Mouse (Mus musculus): Measurements from ENCODE around the gene Baiap2l2. TPM values are rescaled to one million over a fixed set of nuclear protein-coding genes. Genes with fewer than 3 reads are reported as not detected.

The Baiap2l2 gene
- polyA plus RNA-seq, 1 experiment, result 0.14 TPM

GRCm38 (mm10) chr15:79265384-79265783, 20.0 kb downstream of the Baiap2l2 start:
- Histone ChIP-seq H3K4me1 (ENCODE audit: control insufficient read depth, insufficient read depth, insufficient read length) (peaks cover 13% of the 10 kb centered on the region), H3K36me3 (ENCODE audit: control insufficient read depth, insufficient read depth, low read length) (no peaks in the 10 kb centered on the region), H3K4me3 (ENCODE audit: extremely low read depth, insufficient read depth, insufficient read length) (no peak overlapping the region), H3K27ac (ENCODE audit: insufficient read depth, low read length) (no peak overlapping the region), H3K27me3 (ENCODE audit: control insufficient read depth, insufficient read depth, low read length) (peaks cover 15% of the 10 kb centered on the region)
- TF ChIP-seq POLR2A (IDR thresholded peaks at IDR 0.05; ENCODE audit: low read depth, low read length) (no peak), CTCF (IDR thresholded peaks at IDR 0.05; ENCODE audit: extremely low read depth, insufficient read depth, insufficient read length, insufficient replicate concordance) (no peak)
- DNase-seq (ENCODE audit: low read depth in 1 of 2, low spot score in 2 of 2), result no peak
- WGBS, result 22% methylated on average over 4 of the region's 4 CpGs

- TF ChIP-seq POLR2A (IDR thresholded peaks at IDR 0.05; ENCODE audit: low read depth, low read length), result no peak
- no peak for TF ChIP-seq CTCF (IDR thresholded peaks at IDR 0.05; ENCODE audit: extremely low read depth, insufficient read depth, insufficient read length, insufficient replicate concordance)
- 89% methylated on average over 6 of the region's 6 CpGs for WGBS
- peaks cover 15% of the 10 kb centered on the region for H3K27me3 ChIP-seq (ENCODE audit: control insufficient read depth, insufficient read depth, low read length)
- peaks cover 13% of the 10 kb centered on the region for H3K4me1 ChIP-seq (ENCODE audit: control insufficient read depth, insufficient read depth, insufficient read length)
- no peaks in the 10 kb centered on the region for H3K36me3 ChIP-seq (ENCODE audit: control insufficient read depth, insufficient read depth, low read length)
- no peak overlapping the region for H3K27ac ChIP-seq (ENCODE audit: insufficient read depth, low read length)
- H3K4me3 ChIP-seq (ENCODE audit: extremely low read depth, insufficient read depth, insufficient read length), result no peak overlapping the region
- DNase-seq (ENCODE audit: low read depth in 1 of 2, low spot score in 2 of 2), result no peak
Observed at GRCm38 (mm10) chr15:79263726-79264125, 21.6 kb downstream of the Baiap2l2 start.

GRCm38 (mm10) chr15:79262786-79263309, 22.5 kb downstream of the Baiap2l2 start:
- H3K36me3 ChIP-seq (ENCODE audit: control insufficient read depth, insufficient read depth, low read length), result no peaks in the 10 kb centered on the region
- H3K27me3 ChIP-seq (ENCODE audit: control insufficient read depth, insufficient read depth, low read length), result peaks cover 15% of the 10 kb centered on the region
- H3K4me1 ChIP-seq (ENCODE audit: control insufficient read depth, insufficient read depth, insufficient read length), result peaks cover 13% of the 10 kb centered on the region
- no peak overlapping the region for H3K4me3 ChIP-seq (ENCODE audit: extremely low read depth, insufficient read depth, insufficient read length)
- no peak overlapping the region for H3K27ac ChIP-seq (ENCODE audit: insufficient read depth, low read length)
- WGBS, result 86% methylated on average over 3 of the region's 3 CpGs
- DNase-seq (ENCODE audit: low read depth in 1 of 2, low spot score in 2 of 2), result no peak
- TF ChIP-seq POLR2A (IDR thresholded peaks at IDR 0.05; ENCODE audit: low read depth, low read length) (no peak), CTCF (IDR thresholded peaks at IDR 0.05; ENCODE audit: extremely low read depth, insufficient read depth, insufficient read length, insufficient replicate concordance) (no peak)

GRCm38 (mm10) chr15:79262375-79262774, 23.0 kb downstream of the Baiap2l2 start:
- H3K27ac ChIP-seq (ENCODE audit: insufficient read depth, low read length), result no peak overlapping the region
- peaks cover 15% of the 10 kb centered on the region for H3K27me3 ChIP-seq (ENCODE audit: control insufficient read depth, insufficient read depth, low read length)
- TF ChIP-seq CTCF (IDR thresholded peaks at IDR 0.05; ENCODE audit: extremely low read depth, insufficient read depth, insufficient read length, insufficient replicate concordance) (no peak), POLR2A (IDR thresholded peaks at IDR 0.05; ENCODE audit: low read depth, low read length) (no peak)
- H3K4me3 ChIP-seq (ENCODE audit: extremely low read depth, insufficient read depth, insufficient read length), result no peak overlapping the region
- 30% methylated on average over 13 of the region's 13 CpGs for WGBS
- peaks cover 13% of the 10 kb centered on the region for H3K4me1 ChIP-seq (ENCODE audit: control insufficient read depth, insufficient read depth, insufficient read length)
- no peaks in the 10 kb centered on the region for H3K36me3 ChIP-seq (ENCODE audit: control insufficient read depth, insufficient read depth, low read length)
- no peak for DNase-seq (ENCODE audit: low read depth in 1 of 2, low spot score in 2 of 2)

GRCm38 (mm10) chr15:79261757-79262156, 23.6 kb downstream of the Baiap2l2 start:
- Histone ChIP-seq H3K4me3 (ENCODE audit: extremely low read depth, insufficient read depth, insufficient read length) (no peak overlapping the region), H3K27ac (ENCODE audit: insufficient read depth, low read length) (no peak overlapping the region), H3K36me3 (ENCODE audit: control insufficient read depth, insufficient read depth, low read length) (no peaks in the 10 kb centered on the region), H3K4me1 (ENCODE audit: control insufficient read depth, insufficient read depth, insufficient read length) (peaks cover 13% of the 10 kb centered on the region), H3K27me3 (ENCODE audit: control insufficient read depth, insufficient read depth, low read length) (peaks cover 15% of the 10 kb centered on the region)
- WGBS, result 3% methylated on average over 27 of the region's 28 CpGs
- no peak for DNase-seq (ENCODE audit: low read depth in 1 of 2, low spot score in 2 of 2)
- TF ChIP-seq POLR2A (IDR thresholded peaks at IDR 0.05; ENCODE audit: low read depth, low read length), result no peak
- no peak for TF ChIP-seq CTCF (IDR thresholded peaks at IDR 0.05; ENCODE audit: extremely low read depth, insufficient read depth, insufficient read length, insufficient replicate concordance)

GRCm38 (mm10) chr15:79261095-79261725, 24.1 kb downstream of the Baiap2l2 start:
- H3K36me3 ChIP-seq (ENCODE audit: control insufficient read depth, insufficient read depth, low read length), result no peaks in the 10 kb centered on the region
- DNase-seq (ENCODE audit: low read depth in 1 of 2, low spot score in 2 of 2), result no peak
- H3K4me3 ChIP-seq (ENCODE audit: extremely low read depth, insufficient read depth, insufficient read length), result peak overlapping the region; percentile 36; the same call in 1 of the 2 replicates
- H3K27ac ChIP-seq (ENCODE audit: insufficient read depth, low read length), result no peak overlapping the region
- TF ChIP-seq POLR2A (IDR thresholded peaks at IDR 0.05; ENCODE audit: low read depth, low read length), result no peak
- TF ChIP-seq CTCF (IDR thresholded peaks at IDR 0.05; ENCODE audit: extremely low read depth, insufficient read depth, insufficient read length, insufficient replicate concordance), result no peak
- peaks cover 13% of the 10 kb centered on the region for H3K4me1 ChIP-seq (ENCODE audit: control insufficient read depth, insufficient read depth, insufficient read length)
- WGBS, result 2% methylated on average over 56 of the region's 62 CpGs
- H3K27me3 ChIP-seq (ENCODE audit: control insufficient read depth, insufficient read depth, low read length), result peaks cover 15% of the 10 kb centered on the region

DNA sequence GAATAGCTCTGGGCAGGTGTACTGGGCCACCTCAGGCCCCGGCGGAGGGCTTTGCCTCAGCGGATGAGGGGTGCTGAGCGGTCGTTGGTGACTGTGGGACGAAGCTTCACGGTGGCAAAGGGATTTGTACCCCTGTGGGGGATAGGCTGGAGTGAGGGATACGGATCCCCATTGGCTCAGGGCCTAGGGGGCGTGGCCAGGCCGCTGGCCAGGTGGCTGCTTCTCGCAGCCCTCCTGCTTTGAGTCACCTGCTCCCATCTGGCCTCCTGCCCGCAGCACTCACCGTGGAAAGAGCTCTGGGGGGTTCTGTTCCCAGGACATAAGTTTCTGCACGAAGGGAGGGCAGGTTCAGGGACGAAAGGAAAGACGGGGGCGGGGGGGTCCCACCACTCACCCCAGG, 26.8 kb downstream of the Baiap2l2 start:
- H3K27me3 ChIP-seq (ENCODE audit: control insufficient read depth, insufficient read depth, low read length), result peaks cover 17% of the 10 kb centered on the region
- no peak for TF ChIP-seq POLR2A (IDR thresholded peaks at IDR 0.05; ENCODE audit: low read depth, low read length)
- no peak for TF ChIP-seq CTCF (IDR thresholded peaks at IDR 0.05; ENCODE audit: extremely low read depth, insufficient read depth, insufficient read length, insufficient replicate concordance)
- WGBS, result 55% methylated on average over 17 of the region's 17 CpGs

More for the DNA sequence above, 26.8 kb downstream of the Baiap2l2 start:
- Histone ChIP-seq H3K4me1 (ENCODE audit: control insufficient read depth, insufficient read depth, insufficient read length) (peaks cover 11% of the 10 kb centered on the region), H3K4me3 (ENCODE audit: extremely low read depth, insufficient read depth, insufficient read length) (no peak overlapping the region), H3K27ac (ENCODE audit: insufficient read depth, low read length) (no peak overlapping the region), H3K36me3 (ENCODE audit: control insufficient read depth, insufficient read depth, low read length) (no peaks in the 10 kb centered on the region)
- no peak for DNase-seq (ENCODE audit: low read depth in 1 of 2, low spot score in 2 of 2)
